Comparison of ENCODE assay signal across 27 mouse cellular contexts in the genomic region with DNA sequence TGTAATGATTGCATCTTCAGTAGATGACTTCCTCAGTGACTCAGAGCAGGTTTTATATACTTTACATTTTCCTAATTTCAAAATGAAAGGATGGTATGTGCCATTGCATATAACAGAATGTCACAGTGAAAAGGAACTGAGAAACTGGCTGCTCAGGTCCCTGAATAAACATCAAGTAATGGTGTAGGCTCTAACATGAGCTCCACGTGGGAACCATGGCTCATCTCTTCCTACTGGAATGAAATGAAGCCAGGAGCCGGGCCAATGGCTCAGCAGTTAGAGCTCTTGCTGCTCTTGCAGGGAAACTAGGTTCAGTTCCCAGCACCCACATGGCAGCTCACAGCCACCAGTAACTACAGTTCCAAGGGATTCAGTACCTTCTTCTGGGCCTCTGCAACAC. TPM values are rescaled to one million over a fixed set of nuclear protein-coding genes. Genes with fewer than 3 reads are reported as not detected.
"Had no signal": no experiment of that assay in that cellular context is flagged by ENCODE, and none has a peak within 500 bp of the region (broad histone marks: within the 10 kb centered on the region; RNA-seq: fewer than 3 reads in every experiment).

No protein-coding gene starts in this region.

- DNase-seq: cerebellum, adult 9-10 months; cerebellum, adult 9-11 months; cerebellum, postnatal 10 days; cerebellum, postnatal 14 days; cerebellum, postnatal 25 days; cerebellum, postnatal 36 days; embryo, embryonic 11 days; forebrain, postnatal 0 days; gastrocnemius, adult 2 months; gastrocnemius, postnatal 10 days; gastrocnemius, postnatal 14 days; gastrocnemius, postnatal 25 days; gastrocnemius, postnatal 36 days; heart, adult 18-20 months; heart, adult 2 months had no signal

- H3K4me3 ChIP-seq: embryonic facial prominence, embryonic 10.5 days; embryonic facial prominence, embryonic 12.5 days; embryonic facial prominence, embryonic 13.5 days; embryonic facial prominence, embryonic 15.5 days; erythroblast, embryonic 14.5 days; forebrain, embryonic 10.5 days; forebrain, embryonic 12.5 days; forebrain, embryonic 13.5 days; forebrain, embryonic 15.5 days; gastrocnemius, adult 2 months; heart, adult 2 months; heart, embryonic 12.5 days had no signal

- ATAC-seq: forebrain, embryonic 13.5 days; forebrain, embryonic 14.5 days; forebrain, embryonic 15.5 days; forebrain, embryonic 16.5 days; forebrain, postnatal 0 days had no signal

- H3K27ac ChIP-seq: embryonic facial prominence, embryonic 10.5 days; embryonic facial prominence, embryonic 12.5 days; embryonic facial prominence, embryonic 13.5 days; embryonic facial prominence, embryonic 15.5 days; forebrain, embryonic 10.5 days; forebrain, embryonic 12.5 days; forebrain, embryonic 13.5 days; forebrain, embryonic 15.5 days; gastrocnemius, adult 2 months; heart, adult 2 months had no signal

- H3K27me3 ChIP-seq: embryonic facial prominence, embryonic 12.5 days; embryonic facial prominence, embryonic 13.5 days; embryonic facial prominence, embryonic 15.5 days; forebrain, embryonic 12.5 days; forebrain, embryonic 13.5 days; forebrain, embryonic 15.5 days; heart, embryonic 12.5 days had no signal

- H3K4me1 ChIP-seq: embryonic facial prominence, embryonic 10.5 days; embryonic facial prominence, embryonic 13.5 days; embryonic facial prominence, embryonic 15.5 days had no signal

- H3K36me3 ChIP-seq: embryonic facial prominence, embryonic 15.5 days; forebrain, embryonic 12.5 days; forebrain, embryonic 15.5 days; heart, embryonic 12.5 days had no signal

- H3K9me3 ChIP-seq: embryonic facial prominence, embryonic 10.5 days; embryonic facial prominence, embryonic 12.5 days; embryonic facial prominence, embryonic 13.5 days; embryonic facial prominence, embryonic 15.5 days; forebrain, embryonic 10.5 days; forebrain, embryonic 12.5 days; forebrain, embryonic 13.5 days; forebrain, embryonic 15.5 days; heart, embryonic 12.5 days had no signal

RNA-seq across cellular contexts. Expression of a gene that starts 60.0 kb away (rescaled TPM):
- polyA plus RNA-seq: embryonic facial prominence, embryonic 10.5 days; embryonic facial prominence, embryonic 13.5 days; embryonic facial prominence, embryonic 15.5 days; erythroblast, embryonic 14.5 days; forebrain, embryonic 14.5 days; forebrain, embryonic 16.5 days; heart, adult 2 months had no signal
